Mouse (Mus musculus) heart, postnatal 10 days (tissue): ENCODE data around the gene Sept11. TPM values are rescaled to one million over a fixed set of nuclear protein-coding genes. Genes with fewer than 3 reads are reported as not detected.

Experiments
- DNase-seq, 2 experiments: peaks; one replicate each; pipeline ENCODE4 v3.0.0; 2021
- intact Hi-C: fragments of 180-260 bp; cut with DNase I; formaldehyde crosslinking; loops from one replicate; pipeline ENCODE4 v1.15.1; 2025
- total RNA-seq, 2 experiments: library from RNA; stranded (reverse); gene quantifications; 2 replicates each; pipeline ENCODE4 v1.2.3; 2021

Sept11 gene
- total RNA-seq = 10 to 100 TPM; 82.1 to 91.4 TPM

- DNase-seq = peak; percentile 96
- intact Hi-C loops = loop anchor here (2.0 to 5.0 kb wide), 3 partner anchors 34 to 86 kb away; no protein-coding TSS in a partner anchor
These were observed at the start of gene Sept11 for GRCm38 (mm10) chr5:93092857-93093622. Gene Sept11, plus strand, starts transcription at chr5:93093437.

- intact Hi-C loops = no loop called here
- no peak for DNase-seq
These were observed 49.3 kb upstream of the Sept11 start for GRCm38 (mm10) chr5:93043688-93044583.

- intact Hi-C loops = no loop called here
- peak; percentile 28 to 35 for DNase-seq
These were observed 48.5 kb upstream of the Sept11 start, which contains the start of gene Sowahb for GRCm38 (mm10) chr5:93044584-93045370. Gene Sowahb, minus strand, starts transcription at chr5:93045022.

- intact Hi-C loops = no loop called here
- no peak for DNase-seq
These were observed 47.9 kb upstream of the Sept11 start for GRCm38 (mm10) chr5:93045371-93045714.

GRCm38 (mm10) chr5:93046306-93046845, 46.9 kb upstream of the Sept11 start:
- intact Hi-C loops = no loop called here
- DNase-seq = no peak

- intact Hi-C loops = no loop called here
- DNase-seq = no peak
These were observed 44.6 kb upstream of the Sept11 start for GRCm38 (mm10) chr5:93048481-93049240.

GRCm38 (mm10) chr5:93049971-93050370, 43.3 kb upstream of the Sept11 start:
- intact Hi-C loops = no loop called here
- no peak for DNase-seq

GRCm38 (mm10) chr5:93051041-93051440, 42.2 kb upstream of the Sept11 start:
- DNase-seq = no peak
- intact Hi-C loops = no loop called here

- DNase-seq = no peak
- intact Hi-C loops = no loop called here
These were observed 41.3 kb upstream of the Sept11 start for GRCm38 (mm10) chr5:93051951-93052350.

GRCm38 (mm10) chr5:93053606-93054397, 39.4 kb upstream of the Sept11 start:
- no peak for DNase-seq
- intact Hi-C loops = no loop called here

GRCm38 (mm10) chr5:93060865-93061264, 32.4 kb upstream of the Sept11 start:
- intact Hi-C loops = no loop called here
- DNase-seq = no peak

GRCm38 (mm10) chr5:93077661-93078323, 15.4 kb upstream of the Sept11 start:
- intact Hi-C loops = no loop called here
- no peak for DNase-seq

- DNase-seq = no peak
- intact Hi-C loops = no loop called here
These were observed 13.6 kb upstream of the Sept11 start for GRCm38 (mm10) chr5:93079596-93079995.

- intact Hi-C loops = loop anchor here (2.0 kb wide), 1 partner anchor 78 kb away; no protein-coding TSS in a partner anchor
- peak in 1 of 2 experiments; percentile 51 for DNase-seq
These were observed 8.1 kb upstream of the Sept11 start for GRCm38 (mm10) chr5:93085015-93085598.

- DNase-seq = no peak
- intact Hi-C loops = loop anchor here (2.0 kb wide), 1 partner anchor 77 kb away; no protein-coding TSS in a partner anchor
These were observed 7.3 kb upstream of the Sept11 start for GRCm38 (mm10) chr5:93085900-93086299.

GRCm38 (mm10) chr5:93091266-93091665, 2.0 kb upstream of the Sept11 start:
- peak; percentile 39 to 43 for DNase-seq
- intact Hi-C loops = loop anchor here (5.0 kb wide), 1 partner anchor 84 kb away; no protein-coding TSS in a partner anchor

GRCm38 (mm10) chr5:93092147-93092781, 973 bp upstream of the Sept11 start:
- intact Hi-C loops = loop anchor here (2.0 to 5.0 kb wide), 3 partner anchors 35 to 85 kb away; no protein-coding TSS in a partner anchor
- DNase-seq = peak; percentile 65 to 68
